10 mouse cellular contexts compared by ENCODE assay signal in the genomic region with DNA sequence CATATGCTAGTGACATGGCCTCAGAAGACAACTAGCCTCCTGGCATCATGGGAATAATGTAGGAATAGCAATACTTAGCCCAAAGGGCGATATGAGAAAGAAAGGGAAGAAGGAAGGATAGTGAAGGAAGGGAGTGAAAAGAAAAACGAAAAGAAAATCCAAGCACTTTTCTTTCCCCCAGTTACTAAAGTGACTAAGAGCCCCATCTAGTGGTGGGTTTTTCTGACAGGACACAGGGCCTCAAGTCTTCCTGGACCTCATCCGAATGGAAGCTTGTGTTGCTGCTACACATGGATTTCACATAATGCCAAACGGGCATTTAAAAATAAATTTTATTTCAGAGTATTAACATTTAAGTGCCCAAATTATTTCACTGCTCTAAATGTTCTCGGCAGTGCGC. TPM values are rescaled to one million over a fixed set of nuclear protein-coding genes. Genes with fewer than 3 reads are reported as not detected.
A peak's percentile ranks its signal among the peaks of the same experiment; 100 is the strongest.
DNase-seq lines count a peak whose midpoint lies in the region; ATAC-seq lines count a peak whose summit lies in the region.
"Had no signal": no experiment of that assay in that cellular context is flagged by ENCODE, and none has a peak within 500 bp of the region (broad histone marks: within the 10 kb centered on the region; RNA-seq: fewer than 3 reads in every experiment).

No protein-coding gene starts in this region.

- H3K4me2 ChIP-seq in hindbrain, embryonic 14.5 days (replicated peaks) = no peak overlapping the region
- H3K4me2 ChIP-seq in hindbrain, embryonic 12.5 days (replicated peaks) = no peak overlapping the region
- H3K4me2 ChIP-seq: limb, embryonic 15.5 days had no signal

- peaks cover 7% of the 10 kb centered on the region for H3K36me3 ChIP-seq in hindbrain, embryonic 14.5 days (replicated peaks; ENCODE audit: control insufficient read depth, insufficient read depth)
- peaks cover 4% of the 10 kb centered on the region for H3K36me3 ChIP-seq in hindbrain, embryonic 12.5 days
- H3K36me3 ChIP-seq in midbrain, embryonic 10.5 days = peaks cover 26% of the 10 kb centered on the region

- H3K9ac ChIP-seq in hindbrain, embryonic 14.5 days = no peak overlapping the region
- no peak overlapping the region for H3K9ac ChIP-seq in hindbrain, embryonic 12.5 days
- H3K9ac ChIP-seq: limb, embryonic 15.5 days had no signal

- no peak for ATAC-seq in hindbrain, embryonic 14.5 days (ENCODE audit: low FRiP score)
- no peak for ATAC-seq in hindbrain, embryonic 12.5 days (ENCODE audit: low FRiP score)

- WGBS in hindbrain, embryonic 14.5 days = 61% methylated on average over 6 of the region's 6 CpGs
- WGBS in hindbrain, embryonic 12.5 days = 60% methylated on average over 6 of the region's 6 CpGs
- WGBS in large intestine, adult 2 months = 36% methylated on average over 6 of the region's 6 CpGs
- WGBS in midbrain, embryonic 10.5 days = 53% methylated on average over 6 of the region's 6 CpGs

- no peak overlapping the region for H3K4me3 ChIP-seq in hindbrain, embryonic 14.5 days (replicated peaks; ENCODE audit: low read length)
- H3K4me3 ChIP-seq in hindbrain, embryonic 12.5 days = no peak overlapping the region
- H3K4me3 ChIP-seq in midbrain, embryonic 10.5 days = no peak overlapping the region
- H3K4me3 ChIP-seq: erythroblast, embryonic 14.5 days; limb, embryonic 15.5 days had no signal

- 0 out of 2 replicates have a peak, but pooled peaks cover 5% of the 10 kb centered on the region for H3K4me1 ChIP-seq in hindbrain, embryonic 14.5 days (replicated peaks; ENCODE audit: control insufficient read depth, insufficient read depth, low read length)
- H3K4me1 ChIP-seq in hindbrain, embryonic 12.5 days = no peaks in the 10 kb centered on the region
- H3K4me1 ChIP-seq in midbrain, embryonic 10.5 days = no peaks in the 10 kb centered on the region
- H3K4me1 ChIP-seq: limb, embryonic 15.5 days had no signal

- H3K27ac ChIP-seq in hindbrain, embryonic 14.5 days = no peak overlapping the region
- no peak overlapping the region for H3K27ac ChIP-seq in hindbrain, embryonic 12.5 days
- no peak overlapping the region for H3K27ac ChIP-seq in midbrain, embryonic 10.5 days (replicated peaks)
- H3K27ac ChIP-seq: limb, embryonic 15.5 days had no signal

- H3K9me3 ChIP-seq in hindbrain, embryonic 14.5 days (ENCODE audit: control insufficient read depth, low read length) = no peaks in the 10 kb centered on the region
- no peaks in the 10 kb centered on the region for H3K9me3 ChIP-seq in hindbrain, embryonic 12.5 days (replicated peaks)
- H3K9me3 ChIP-seq in midbrain, embryonic 10.5 days (replicated peaks) = no peaks in the 10 kb centered on the region
- H3K9me3 ChIP-seq: limb, embryonic 15.5 days had no signal

- DNase-seq in hindbrain, embryonic 14.5 days (ENCODE audit: low spot score) = peak; percentile 72
- peak; percentile 30 for DNase-seq in urinary bladder, postnatal 25 days (ENCODE audit: low spot score)
- DNase-seq in urinary bladder, postnatal 10 days (ENCODE audit: low spot score) = no peak
- DNase-seq in c-Kit-positive CD71-positive TER-119-positive erythroid progenitor cells, embryonic 14.5 days (ENCODE audit: low spot score) = peak; percentile 54
- DNase-seq in large intestine, adult 2 months (ENCODE audit: low read depth, low spot score) = peak; percentile 29
- DNase-seq in right cerebral cortex, postnatal 14 days = peak; percentile 63
- DNase-seq in midbrain, embryonic 10.5 days (ENCODE audit: low spot score) = no peak

- no peaks in the 10 kb centered on the region for H3K27me3 ChIP-seq in hindbrain, embryonic 14.5 days (ENCODE audit: control insufficient read depth, insufficient read depth, low read length)
- H3K27me3 ChIP-seq in hindbrain, embryonic 12.5 days = no peaks in the 10 kb centered on the region
- H3K27me3 ChIP-seq in midbrain, embryonic 10.5 days (ENCODE audit: low read depth, poor library complexity, severe bottlenecking) = no peaks in the 10 kb centered on the region
- H3K27me3 ChIP-seq: limb, embryonic 15.5 days had no signal

RNA-seq across cellular contexts. Expression of a gene that starts 14.4 kb away (rescaled TPM):
- polyA plus RNA-seq in hindbrain, embryonic 14.5 days (2014; fragmentation: Nextera tagmentation; extraction: Ambion mirVana) = 18.8 and 19.4 TPM in 2 replicates
- polyA plus RNA-seq in hindbrain, embryonic 12.5 days (2016; fragmentation: Nextera tagmentation; extraction: Ambion mirVana) = 37.6 and 38.6 TPM in 2 replicates
- polyA plus RNA-seq in large intestine, adult 2 months (2012; rRNA removed) = 0.37 and 0.96 TPM in 2 replicates
- 36.4 and 37.6 TPM in 2 replicates for polyA plus RNA-seq in midbrain, embryonic 10.5 days (2016; fragmentation: Nextera tagmentation; extraction: Ambion mirVana)

RNA-seq across cellular contexts. Expression of a gene that starts 14.5 kb away (rescaled TPM):
- 28.4 and 31.5 TPM in 2 replicates for polyA plus RNA-seq in hindbrain, embryonic 14.5 days (2014; fragmentation: Nextera tagmentation; extraction: Ambion mirVana)
- 39.2 and 47.1 TPM in 2 replicates for polyA plus RNA-seq in hindbrain, embryonic 12.5 days (2016; fragmentation: Nextera tagmentation; extraction: Ambion mirVana)
- 8.3 and 14.0 TPM in 2 replicates for polyA plus RNA-seq in large intestine, adult 2 months (2012; rRNA removed)
- 31.0 and 34.7 TPM in 2 replicates for polyA plus RNA-seq in midbrain, embryonic 10.5 days (2016; fragmentation: Nextera tagmentation; extraction: Ambion mirVana)

Comparison
In these comparisons a context has a peak if more than half of its experiments do, and no peak if none do; other contexts are left out.
1. DNase-seq: peak in hindbrain, embryonic 14.5 days (single experiment), urinary bladder, postnatal 25 days (single experiment), c-Kit-positive CD71-positive TER-119-positive erythroid progenitor cells, embryonic 14.5 days (single experiment), large intestine, adult 2 months (single experiment) and right cerebral cortex, postnatal 14 days (single experiment); none in urinary bladder, postnatal 10 days (single experiment) and midbrain, embryonic 10.5 days (single experiment).
2. RNA of a gene that starts 14.4 kb away (polyA plus RNA-seq): 36.4 to 37.6 TPM in midbrain, embryonic 10.5 days, 37.6 to 38.6 TPM in hindbrain, embryonic 12.5 days and 18.8 to 19.4 TPM in hindbrain, embryonic 14.5 days; 0.37 to 0.96 TPM in large intestine, adult 2 months; every median in the first group is over 10 times any median in the second.